Mouse (Mus musculus) hindlimb bud, embryonic 11.5 days (tissue): ENCODE results near the gene Klra7.
"Not testable (repeated sequence)": the region's sequence is repeated elsewhere in the genome, so short reads cannot be mapped to it uniquely, and the experiment has no call there.

Source experiments
- DNase-seq: peaks from one replicate; pipeline ENCODE4 v3.0.0-alpha.2; 2012; ENCODE audit warnings: low read depth, low spot score; ENCODE audit errors: extremely low spot score

The Klra7 gene

DNA sequence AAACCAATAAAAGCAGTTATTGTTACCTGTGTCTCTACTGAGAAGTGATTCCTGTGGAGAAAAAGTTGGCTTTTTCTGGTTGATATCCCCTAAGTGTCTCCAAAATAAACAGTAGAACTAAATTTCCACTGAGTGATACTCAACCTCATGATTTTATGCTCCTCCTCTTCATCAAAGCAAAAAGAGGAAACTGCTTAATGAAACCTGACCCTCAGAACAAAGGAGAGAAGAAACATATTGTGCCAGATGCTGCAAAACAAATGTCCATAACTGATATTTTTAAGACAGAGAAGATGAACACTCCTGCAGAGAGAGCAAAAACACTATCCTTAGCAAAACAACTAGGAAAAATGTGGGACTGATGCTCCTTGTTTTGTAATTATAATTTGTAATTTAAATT lies at the start of gene Klra7:
TSS of gene Klra7 (minus strand) at position 101 of the 400 bp plus-strand sequence.
- no peak for DNase-seq

DNA sequence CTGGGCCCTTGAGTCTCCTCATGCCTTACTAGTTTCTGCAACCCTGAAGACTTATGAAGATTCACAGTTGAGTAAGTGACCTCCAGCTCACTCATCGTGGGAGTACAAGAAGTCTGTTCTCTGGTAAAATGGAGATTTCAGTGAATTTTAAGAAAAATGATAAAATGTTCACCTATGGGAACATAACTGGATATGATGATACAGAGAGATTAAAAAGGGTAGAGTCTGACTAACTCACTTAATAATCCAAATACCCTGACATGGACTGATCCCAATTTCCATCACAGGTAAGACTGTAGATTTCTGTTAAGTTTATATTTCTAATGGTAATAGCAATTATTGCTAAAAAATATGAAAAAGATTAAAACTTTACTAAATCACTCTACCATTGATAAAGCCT lies 48.7 kb upstream of the Klra7 start, which contains the start of gene Klra10:
TSS of gene Klra10 (minus strand) at position 101 of the 400 bp plus-strand sequence.
- DNase-seq, result not testable (repeated sequence)

DNA sequence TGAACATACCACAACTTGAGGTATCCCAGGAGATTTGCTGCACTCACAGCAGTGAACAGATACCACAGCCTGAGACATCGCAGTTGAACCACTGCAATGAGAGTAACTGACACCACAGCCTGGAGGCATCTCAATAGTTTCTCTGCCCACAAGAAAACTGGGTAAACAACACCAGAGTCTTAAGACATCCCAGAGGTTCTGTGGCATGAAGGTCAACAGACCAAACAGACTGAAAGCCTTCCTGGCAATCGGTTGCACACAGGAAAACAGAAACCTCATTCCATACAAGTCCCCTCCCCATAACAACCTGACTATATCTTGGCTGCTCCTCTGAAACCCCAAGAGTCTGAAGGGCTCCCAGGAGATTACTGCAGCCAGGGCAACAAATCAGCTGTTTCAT lies 22.2 kb upstream of the Klra7 start:
- no peak for DNase-seq

DNA sequence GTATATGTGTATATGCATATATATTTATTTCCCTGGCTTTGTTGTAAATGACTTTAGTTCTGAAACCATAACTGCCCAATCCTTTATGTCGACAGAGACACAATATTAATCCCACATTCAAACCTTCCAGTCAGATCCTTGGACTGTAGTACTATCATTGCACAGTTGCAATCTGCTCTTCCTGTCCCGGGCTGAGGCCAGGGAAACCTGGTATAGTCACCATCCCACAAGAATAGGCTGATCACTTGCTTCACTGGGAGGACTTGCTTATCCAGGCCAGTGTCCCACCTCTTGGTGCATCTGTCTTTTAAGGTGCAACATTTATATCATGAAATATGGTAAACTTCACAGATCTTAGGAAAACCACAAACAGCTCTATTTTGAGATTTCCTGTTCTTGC lies 4.4 kb upstream of the Klra7 start:
- no peak for DNase-seq

DNA sequence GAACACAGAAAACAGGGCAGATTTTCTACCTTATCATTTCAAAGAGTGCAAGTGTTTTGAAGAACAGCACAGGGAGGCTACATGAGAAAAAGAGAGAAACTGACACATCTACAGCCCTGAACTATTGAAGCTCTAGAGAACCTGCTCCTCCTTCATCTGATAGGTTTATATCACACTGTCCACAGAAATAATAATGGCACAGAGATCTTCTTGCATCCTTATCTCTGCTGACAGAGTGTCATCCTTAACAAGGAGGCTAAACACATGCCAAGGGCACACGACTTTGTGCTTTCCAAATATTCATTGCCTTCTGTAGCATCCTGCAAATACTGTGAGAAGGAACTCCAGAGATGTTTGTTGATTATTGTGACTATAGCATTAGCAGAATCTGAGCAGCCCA lies 3.5 kb upstream of the Klra7 start:
- DNase-seq, result no peak

DNA sequence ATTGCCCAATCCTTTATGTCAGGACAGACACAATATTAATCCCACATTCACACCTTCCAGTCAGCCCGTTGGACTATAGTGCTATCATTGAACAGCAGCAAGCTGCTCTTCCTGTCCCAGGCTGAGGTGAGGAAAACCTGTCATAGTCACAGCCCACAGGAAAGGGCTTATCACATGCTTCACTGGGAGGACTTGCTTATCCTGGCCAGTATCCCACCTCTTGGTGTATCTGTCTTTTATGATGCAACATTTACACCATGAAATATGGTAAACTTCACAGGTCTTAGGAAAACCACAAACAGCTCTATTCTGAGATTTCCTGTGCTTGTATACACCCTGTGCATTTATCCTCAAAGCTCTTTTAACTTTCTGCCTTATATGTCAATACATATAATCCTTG lies 35.7 kb downstream of the Klra7 start:
- not testable (repeated sequence) for DNase-seq

DNA sequence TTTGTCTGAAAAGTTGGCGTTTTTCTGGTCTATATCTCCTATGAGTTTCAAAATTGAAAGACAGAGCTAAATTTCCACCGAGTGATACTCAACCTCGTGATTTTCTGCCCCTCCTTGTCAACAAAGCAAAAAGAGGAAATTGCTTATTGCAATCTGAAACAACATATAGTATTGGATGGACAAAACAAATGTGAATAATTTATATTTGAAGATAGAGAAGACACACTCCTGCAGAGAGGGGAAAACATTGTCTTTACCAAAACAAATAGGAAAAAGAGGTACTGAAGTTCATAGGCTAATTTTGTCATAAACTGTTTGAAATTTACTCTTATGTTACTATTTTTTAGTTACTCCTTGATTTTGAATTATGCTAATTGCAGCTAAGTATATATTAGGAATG lies 40.1 kb downstream of the Klra7 start, which contains the start of gene Klra9:
TSS of gene Klra9 (minus strand) at position 101 of the 400 bp plus-strand sequence.
- DNase-seq, result not testable (repeated sequence)
